Mouse (Mus musculus) adrenal gland, postnatal 10 days (tissue): ENCODE measurements around the gene Atp8a1. TPM values are rescaled to one million over a fixed set of nuclear protein-coding genes. Genes with fewer than 3 reads are reported as not detected.
"Not testable (repeated sequence)": the region's sequence is repeated elsewhere in the genome, so short reads cannot be mapped to it uniquely, and the experiment has no call there.

Experiments
- DNase-seq: peaks from one replicate; pipeline ENCODE4 v3.0.0; 2021; ENCODE audit warnings: mixed read lengths
- total RNA-seq, 2 experiments: library from RNA; stranded (reverse); gene quantifications; 2 replicates each; pipeline ENCODE4 v1.2.3; 2021

Atp8a1 gene
- total RNA-seq, 2 experiments from 2014 or later, result 17.5 to 26.6 TPM

GRCm38 (mm10) chr5:67826935-67827334 lies 20.3 kb downstream of the Atp8a1 start:
- DNase-seq, result no peak

GRCm38 (mm10) chr5:67826278-67826677 lies 21.0 kb downstream of the Atp8a1 start:
- DNase-seq, result no peak

GRCm38 (mm10) chr5:67824600-67824999 lies 22.6 kb downstream of the Atp8a1 start:
- DNase-seq, result no peak

GRCm38 (mm10) chr5:67823771-67824170 lies 23.5 kb downstream of the Atp8a1 start:
- DNase-seq, result no peak

GRCm38 (mm10) chr5:67822619-67823018 lies 24.6 kb downstream of the Atp8a1 start:
- no peak for DNase-seq

- no peak for DNase-seq
Observed at GRCm38 (mm10) chr5:67821987-67822401, 25.2 kb downstream of the Atp8a1 start.

- DNase-seq, result no peak
Observed at GRCm38 (mm10) chr5:67821185-67821584, 26.0 kb downstream of the Atp8a1 start.

GRCm38 (mm10) chr5:67819451-67819850 lies 27.8 kb downstream of the Atp8a1 start:
- DNase-seq, result no peak

- no peak for DNase-seq
Observed at GRCm38 (mm10) chr5:67815572-67816325, 31.5 kb downstream of the Atp8a1 start.

- DNase-seq, result not testable (repeated sequence)
Observed at GRCm38 (mm10) chr5:67815060-67815459, 32.2 kb downstream of the Atp8a1 start.

GRCm38 (mm10) chr5:67814437-67814965 lies 32.7 kb downstream of the Atp8a1 start:
- DNase-seq, result no peak

- DNase-seq, result no peak
Observed at GRCm38 (mm10) chr5:67813334-67813733, 33.9 kb downstream of the Atp8a1 start.

GRCm38 (mm10) chr5:67802174-67803030 lies 44.8 kb downstream of the Atp8a1 start:
- peak; percentile 59 for DNase-seq

GRCm38 (mm10) chr5:67800801-67801200 lies 46.4 kb downstream of the Atp8a1 start:
- no peak for DNase-seq

- DNase-seq, result no peak
Observed at GRCm38 (mm10) chr5:67799785-67800184, 47.4 kb downstream of the Atp8a1 start.

- no peak for DNase-seq
Observed at GRCm38 (mm10) chr5:67798348-67798747, 48.9 kb downstream of the Atp8a1 start.

GRCm38 (mm10) chr5:67797006-67797958 lies 50.0 kb downstream of the Atp8a1 start:
- peak; percentile 16 for DNase-seq

- DNase-seq, result no peak
Observed at GRCm38 (mm10) chr5:67794129-67794800, 53.0 kb downstream of the Atp8a1 start.

- peak; percentile 33 for DNase-seq
Observed at GRCm38 (mm10) chr5:67782775-67783174, 64.5 kb downstream of the Atp8a1 start.

GRCm38 (mm10) chr5:67778026-67778425 lies 69.2 kb downstream of the Atp8a1 start:
- DNase-seq, result peak; percentile 24

- no peak for DNase-seq
Observed at GRCm38 (mm10) chr5:67774186-67774585, 73.0 kb downstream of the Atp8a1 start.
